Mouse (Mus musculus) CH12.LX (cell line): ENCODE results near the gene Trpm5. TPM values are rescaled to one million over a fixed set of nuclear protein-coding genes. Genes with fewer than 3 reads are reported as not detected.

Experiments
- DNase-seq: peaks from one replicate; pipeline ENCODE4 v3.0.0-alpha.2; 2013; ENCODE audit errors: extremely low read depth
- H3K27ac ChIP-seq: 2 replicates; pipeline ENCODE4 v1.5.1; 2012; ENCODE audit warnings: low read depth, mild to moderate bottlenecking, control low read depth, moderate library complexity; ENCODE audit not compliant: insufficient read depth
- H3K27me3 ChIP-seq: replicated peaks from 2 replicates; pipeline ENCODE3; 2012; ENCODE audit warnings: inconsistent platforms
- H3K36me3 ChIP-seq, 2 experiments: replicated peaks in 1 of 2; 2 replicates each; pipeline versions ENCODE3 to v1.6.1; 2012; ENCODE audit warnings: inconsistent platforms in 1 of 2, low read length in 1 of 2, mild to moderate bottlenecking in 1 of 2, mixed read lengths in 1 of 2, moderate library complexity in 1 of 2; ENCODE audit not compliant: control insufficient read depth in 1 of 2, insufficient read depth in 1 of 2
- H3K4me1 ChIP-seq, 2 experiments: 2 replicates each; pipeline ENCODE4 v1.6.1; 2012; ENCODE audit warnings: inconsistent platforms in 1 of 2, moderate library complexity in 1 of 2; ENCODE audit not compliant: insufficient read depth in 2 of 2, control insufficient read depth in 1 of 2
- H3K4me2 ChIP-seq: 2 replicates; pipeline ENCODE4 v1.6.1; 2012; ENCODE audit warnings: low read depth, mild to moderate bottlenecking, control low read depth; ENCODE audit not compliant: poor library complexity, insufficient read depth, severe bottlenecking
- H3K4me3 ChIP-seq, 3 experiments: fragments of 150-350 bp in 1 of 3; sonication (generic) in 1 of 3; replicated peaks in 1 of 3; 2 replicates each; pipeline versions ENCODE3 to v1.5.1; 2011 to 2012; ENCODE audit warnings: low read depth in 2 of 3, low read length in 2 of 3, mild to moderate bottlenecking in 2 of 3, moderate library complexity in 2 of 3, control low read depth in 1 of 3, improper control_type of control experiment in 1 of 3, inconsistent platforms in 1 of 3, mixed read lengths in 1 of 3; ENCODE audit not compliant: poor library complexity in 1 of 3
- H3K79me2 ChIP-seq: replicated peaks from 2 replicates; pipeline ENCODE4 v1.6.1; 2012; ENCODE audit warnings: mild to moderate bottlenecking, moderate library complexity; ENCODE audit not compliant: control insufficient read depth, poor library complexity, insufficient read depth, severe bottlenecking; ENCODE audit errors: extremely low read depth
- H3K9ac ChIP-seq: 2 replicates; pipeline ENCODE4 v1.6.1; 2012; ENCODE audit warnings: low read depth, mild to moderate bottlenecking, control low read depth, moderate library complexity; ENCODE audit not compliant: insufficient read depth
- H3K9me3 ChIP-seq: replicated peaks from 2 replicates; pipeline ENCODE3; 2012; ENCODE audit warnings: low read length, inconsistent platforms, mixed read lengths
- BHLHE40 ChIP-seq: IDR thresholded peaks from 2 replicates; pipeline ENCODE4 v1.6.1; 2011; ENCODE audit warnings: mild to moderate bottlenecking, low read depth, low read length, improper control_type of control experiment
- CHD1 ChIP-seq: IDR thresholded peaks from 2 replicates; pipeline ENCODE4 v1.6.1; 2012; ENCODE audit warnings: low read depth, low read length, improper control_type of control experiment, inconsistent platforms
- CHD2 ChIP-seq: IDR thresholded peaks from 2 replicates; pipeline ENCODE4 v1.6.1; 2011; ENCODE audit warnings: low read length, improper control_type of control experiment
- CTCF ChIP-seq, 2 experiments: IDR thresholded peaks in 1 of 2; conservative IDR thresholded peaks in 1 of 2; 2 replicates each; pipeline ENCODE4 v1.5.1; 2011 to 2012; ENCODE audit warnings: low read depth in 2 of 2, low read length in 2 of 2, improper control_type of control experiment in 1 of 2, inconsistent platforms in 1 of 2, mild to moderate bottlenecking in 1 of 2, moderate library complexity in 1 of 2
- ELF1 ChIP-seq: IDR thresholded peaks from 2 replicates; pipeline ENCODE4 v1.6.1; 2014; ENCODE audit warnings: low read depth, mild to moderate bottlenecking, inconsistent platforms, low read length, improper control_type of control experiment
- HCFC1 ChIP-seq: IDR thresholded peaks from 2 replicates; pipeline ENCODE4 v1.6.1; 2012; ENCODE audit warnings: low read depth, mild to moderate bottlenecking, inconsistent platforms, low read length, improper control_type of control experiment
- IRF4 ChIP-seq: IDR thresholded peaks from 2 replicates; pipeline ENCODE4 v1.6.1; 2014; ENCODE audit warnings: low read depth, mild to moderate bottlenecking, inconsistent platforms, low read length, improper control_type of control experiment
- KAT2A ChIP-seq: IDR thresholded peaks from 2 replicates; pipeline ENCODE4 v1.6.1; 2012; ENCODE audit warnings: low read length, improper control_type of control experiment, inconsistent platforms; ENCODE audit not compliant: insufficient replicate concordance
- MAX ChIP-seq: IDR thresholded peaks from 2 replicates; pipeline ENCODE4 v1.6.1; 2011; ENCODE audit warnings: low read length, improper control_type of control experiment
- MAZ ChIP-seq: IDR thresholded peaks from 2 replicates; pipeline ENCODE4 v1.6.1; 2012; ENCODE audit warnings: low read depth, mild to moderate bottlenecking, inconsistent platforms, low read length, improper control_type of control experiment, moderate library complexity
- MEF2A ChIP-seq: IDR thresholded peaks from 2 replicates; pipeline ENCODE4 v1.6.1; 2014; ENCODE audit warnings: low read depth, mild to moderate bottlenecking, inconsistent platforms, low read length, improper control_type of control experiment, borderline replicate concordance
- MXI1 ChIP-seq: IDR thresholded peaks from 2 replicates; pipeline ENCODE4 v1.6.1; 2011; ENCODE audit warnings: mild to moderate bottlenecking, low read depth, low read length, improper control_type of control experiment
- MYC ChIP-seq: IDR thresholded peaks from 2 replicates; pipeline ENCODE4 v1.6.1; 2011; ENCODE audit warnings: low read depth, mild to moderate bottlenecking, improper control_type of control experiment, low read length
- NELFE ChIP-seq: IDR thresholded peaks from 2 replicates; pipeline ENCODE4 v1.6.1; 2011; ENCODE audit warnings: low read depth, low read length, improper control_type of control experiment
- NRF1 ChIP-seq: IDR thresholded peaks from 2 replicates; pipeline ENCODE4 v1.6.1; 2014; ENCODE audit warnings: low read depth, mild to moderate bottlenecking, inconsistent platforms, low read length, improper control_type of control experiment, moderate library complexity
- PAX5 ChIP-seq: IDR thresholded peaks from 2 replicates; pipeline ENCODE4 v1.6.1; 2012; ENCODE audit warnings: low read length, inconsistent platforms, mixed read lengths
- POLR2A ChIP-seq: IDR thresholded peaks from 2 replicates; pipeline ENCODE4 v1.6.1; 2011; ENCODE audit warnings: low read depth, mild to moderate bottlenecking, improper control_type of control experiment, low read length
- POLR2AphosphoS2 ChIP-seq: IDR thresholded peaks from 2 replicates; pipeline ENCODE4 v1.6.1; 2011; ENCODE audit warnings: low read depth, low read length, improper control_type of control experiment
- RAD21 ChIP-seq: IDR thresholded peaks from 2 replicates; pipeline ENCODE4 v1.6.1; 2011; ENCODE audit warnings: low read depth, mild to moderate bottlenecking, low read length, improper control_type of control experiment, moderate library complexity
- SIN3A ChIP-seq: IDR thresholded peaks from 2 replicates; pipeline ENCODE4 v1.6.1; 2012; ENCODE audit warnings: low read length, improper control_type of control experiment, inconsistent platforms
- SMC3 ChIP-seq: IDR thresholded peaks from 2 replicates; pipeline ENCODE4 v1.6.1; 2011; ENCODE audit warnings: low read depth, low read length, improper control_type of control experiment
- TBP ChIP-seq: conservative IDR thresholded peaks from 2 replicates; pipeline ENCODE4 v1.6.1; 2011; ENCODE audit warnings: low read depth, low read length, improper control_type of control experiment
- TCF12 ChIP-seq: IDR thresholded peaks from 2 replicates; pipeline ENCODE4 v1.6.1; 2014; ENCODE audit warnings: low read depth, mild to moderate bottlenecking, inconsistent platforms, low read length, improper control_type of control experiment
- UBTF ChIP-seq: IDR thresholded peaks from 2 replicates; pipeline ENCODE4 v1.6.1; 2012; ENCODE audit warnings: low read depth, mild to moderate bottlenecking, inconsistent platforms, low read length, improper control_type of control experiment, moderate library complexity
- USF2 ChIP-seq: conservative IDR thresholded peaks from 2 replicates; pipeline ENCODE4 v1.6.1; 2011; ENCODE audit warnings: low read depth, low read length, improper control_type of control experiment
- ZMIZ1 ChIP-seq: IDR thresholded peaks from 2 replicates; pipeline ENCODE4 v1.6.1; 2012; ENCODE audit warnings: low read depth, mild to moderate bottlenecking, inconsistent platforms, low read length, improper control_type of control experiment
- ZNF384 ChIP-seq: IDR thresholded peaks from 2 replicates; pipeline ENCODE4 v1.6.1; 2012; ENCODE audit warnings: low read depth, low read length, improper control_type of control experiment, inconsistent platforms
- dilution Hi-C: fragments of 300-500 bp; cut with MboI; formaldehyde crosslinking; loops from 2 replicates; pipeline ENCODE4 v1.14.3; 2020; ENCODE audit warnings: low sequenced_read_pairs; ENCODE audit not compliant: extremely low pct_unique_long_range_greater_than_20kb, extremely low pct_ligation_motif_present
- in situ Hi-C: fragments of 300-500 bp; cut with MboI; formaldehyde crosslinking; loops from 3 replicates; pipeline ENCODE4 v1.14.3; 2019; ENCODE audit warnings: low sequenced_read_pairs, low pct_ligation_motif_present, low pct_unique_long_range_greater_than_20kb, mixed read lengths
- polyA plus RNA-seq: library from polyadenylated mRNA; unstranded; fragments of >175 nt; gene quantifications from 2 replicates; pipeline ENCODE4 v1.2.1, GENCODE M21; 2012; ENCODE audit warnings: low read depth; ENCODE audit not compliant: insufficient read length
- total RNA-seq, 2 experiments: library from RNA; depleted of rRNA; stranded (reverse); fragments of 300-350 nt in 1 of 2; fragments of >200 nt in 1 of 2; gene quantifications; 2 replicates each; pipeline ENCODE4 v1.2.3; 2012 to 2014

Trpm5 gene
- total and polyA plus RNA-seq, 3 experiments, result 1.1 to 3.0 (median 1.5) TPM

DNA sequence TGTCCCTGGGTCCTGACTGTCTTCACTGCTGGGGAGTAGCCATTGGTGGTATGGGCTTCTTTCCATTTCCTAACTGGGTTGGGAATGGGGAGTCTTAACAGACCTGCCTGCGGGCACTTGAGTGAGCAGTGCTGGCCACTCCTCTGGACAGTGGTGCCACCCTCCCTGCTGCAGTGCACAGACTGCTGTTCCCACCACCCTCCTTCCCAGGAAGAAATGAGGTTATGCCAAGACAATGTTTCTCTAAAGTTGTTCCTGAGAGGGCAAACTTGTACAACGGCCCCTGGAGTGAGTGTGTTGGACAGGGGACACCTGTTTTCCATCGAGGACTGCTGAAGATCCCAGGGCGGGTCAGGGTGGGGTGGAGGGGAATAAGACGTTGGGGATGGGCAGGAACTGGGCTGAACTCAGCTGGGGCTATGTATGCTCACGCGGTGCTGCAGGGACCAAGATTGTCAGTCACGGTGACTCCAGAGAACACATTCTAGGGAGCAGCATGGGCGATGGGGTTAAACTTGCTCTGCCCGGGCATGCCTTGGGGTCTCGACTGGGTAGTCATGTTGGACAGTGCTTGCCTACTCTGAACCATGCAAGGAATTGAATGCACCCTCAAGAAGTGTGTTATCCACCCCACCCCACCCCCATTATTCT, 40.4 kb downstream of the Trpm5 start (continued):
- no peak for TF ChIP-seq CTCF (conservative IDR thresholded peaks at IDR 0.05 in 1 of 2, IDR thresholded peaks at IDR 0.05 in 1 of 2; ENCODE audit: low read depth in 2 of 2, low read length in 2 of 2)
- TF ChIP-seq TBP, result no peak
- no peak for TF ChIP-seq PAX5
- 0 out of 2 replicates have a peak, but pooled peaks have one; percentile 36 for TF ChIP-seq SIN3A
- TF ChIP-seq HCFC1, result no peak
- TF ChIP-seq MXI1, result peak; percentile 46; the same call in 1 of the 2 replicates
- peak; percentile 57; the same call in 1 of the 2 replicates for TF ChIP-seq MAX
- TF ChIP-seq ZMIZ1, result no peak
- no peak for TF ChIP-seq SMC3

DNA sequence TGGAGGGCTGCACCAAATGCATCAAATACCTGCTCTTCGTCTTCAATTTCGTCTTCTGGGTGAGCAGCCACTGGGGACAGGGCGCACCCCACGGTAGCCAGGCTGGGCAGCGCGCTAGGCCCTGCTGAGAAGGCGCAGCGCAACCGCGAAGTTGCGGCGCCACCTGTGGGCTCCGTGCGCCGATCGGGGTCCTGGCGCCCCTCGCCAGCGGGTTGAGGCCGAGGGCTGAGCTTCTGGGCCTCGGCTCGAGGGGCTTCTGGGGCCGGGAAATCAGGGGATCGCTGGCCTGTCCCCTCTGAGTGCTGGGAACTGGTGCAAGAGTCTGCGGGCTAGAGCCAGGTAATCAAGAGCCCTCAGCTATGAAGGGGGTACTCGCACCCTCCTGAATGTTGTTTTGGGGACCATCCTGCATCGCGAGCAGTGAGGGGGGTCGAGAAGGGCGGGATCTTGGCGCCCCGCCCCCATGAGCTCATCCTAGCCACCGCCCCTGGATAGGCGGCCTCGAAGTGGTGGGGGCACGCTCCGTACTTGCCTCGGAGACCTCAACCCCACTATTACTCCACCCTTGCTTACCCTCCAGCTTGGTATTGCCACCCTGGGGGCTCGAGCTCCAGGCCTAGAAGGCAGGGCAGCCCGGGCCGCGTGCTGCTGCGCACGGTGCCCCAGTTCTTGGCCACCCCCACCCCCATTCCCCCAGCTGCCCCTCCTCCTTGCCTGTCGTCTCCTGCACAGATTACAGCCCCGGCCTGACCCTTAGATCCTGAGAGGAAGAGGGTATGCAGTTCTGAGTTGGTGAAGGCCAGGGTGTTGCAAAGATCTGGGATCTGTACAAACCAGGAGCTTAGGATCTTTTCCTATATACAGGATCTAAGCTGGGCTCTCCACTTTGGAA, 41.2 kb downstream of the Trpm5 start:
- peak; percentile 56 for DNase-seq
- Histone ChIP-seq H3K79me2 (peaks cover 56% of the 10 kb centered on the region), H3K9ac (peak overlapping the region; percentile 77), H3K9me3 (no peaks in the 10 kb centered on the region), H3K4me1 (peaks cover 33 to 62% of the 10 kb centered on the region in 2 experiments), H3K4me2 (peak overlapping the region; percentile 78), H3K27ac (peak overlapping the region; percentile 84), H3K4me3 (peak overlapping the region; percentile 79 to 91 (median 90)), H3K27me3 (no peaks in the 10 kb centered on the region), H3K36me3 (peaks cover 21 to 44% of the 10 kb centered on the region in 2 experiments)
- dilution Hi-C loops, result no loop called here
- in situ Hi-C loops, result no loop called here
- TF ChIP-seq MEF2A (no peak), CTCF (conservative IDR thresholded peaks at IDR 0.05 in 1 of 2, IDR thresholded peaks at IDR 0.05 in 1 of 2; ENCODE audit: low read depth in 2 of 2, low read length in 2 of 2) (peak in 1 of 2 experiments; percentile 43; a peak in 2 of 4 replicates), IRF4 (no peak), SMC3 (peak; percentile 27; the same call in 1 of the 2 replicates), CHD1 (no peak), USF2 (no peak), UBTF (peak; percentile 14), MAZ (0 out of 2 replicates have a peak, but pooled peaks have one; percentile 18), ZMIZ1 (no peak), ZNF384 (no peak), BHLHE40 (no peak), POLR2AphosphoS2 (no peak), ELF1 (no peak), TCF12 (peak; percentile 11; the same call in 1 of the 2 replicates), NRF1 (no peak), SIN3A (0 out of 2 replicates have a peak, but pooled peaks have one; percentile 15), KAT2A (no peak), CHD2 (no peak), RAD21 (peak; percentile 13), MYC (no peak), NELFE (no peak), POLR2A (no peak)
